Mouse (Mus musculus): Measurements from ENCODE around the gene Ak7.

The Ak7 gene

DNA sequence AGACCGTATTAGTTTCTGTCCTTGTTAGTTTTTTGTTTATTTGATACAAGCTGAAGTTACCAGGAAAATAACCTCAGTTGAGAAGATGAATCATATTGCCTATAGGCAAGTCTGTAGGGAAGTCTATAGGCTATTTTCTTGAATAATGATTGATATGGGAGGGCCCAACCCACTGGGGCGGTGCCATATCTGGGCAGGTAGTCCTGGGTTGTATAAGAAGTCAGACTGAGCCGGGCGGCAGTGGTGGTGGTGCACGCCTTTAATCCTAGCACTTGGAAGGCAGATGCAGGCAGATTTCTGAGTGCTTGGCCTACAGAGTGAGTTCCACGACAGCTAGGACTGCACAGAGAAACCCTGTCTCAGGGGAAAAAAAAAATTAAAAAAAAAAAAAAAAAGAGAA, 84.1 kb downstream of the Ak7 start:
- DNase-seq = no peak

DNA sequence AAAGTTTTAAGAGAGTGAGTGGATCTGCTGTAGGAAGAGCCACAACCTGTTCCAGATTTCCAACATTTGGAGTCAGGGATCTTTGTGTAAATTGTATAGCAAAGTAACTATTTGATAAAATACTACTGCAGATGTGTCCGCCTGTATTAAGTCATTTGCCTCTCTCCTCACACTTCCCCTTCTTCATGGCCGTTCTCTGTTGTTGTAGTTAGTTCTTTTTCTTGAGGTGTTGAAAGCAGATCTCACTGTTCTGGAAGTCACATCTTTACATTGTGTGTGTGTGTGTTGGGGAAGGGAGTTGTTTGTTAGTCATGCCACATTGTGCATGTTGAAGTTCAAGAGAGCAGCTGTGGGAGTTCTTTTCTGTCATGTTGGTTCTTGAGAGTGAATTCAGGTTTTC, 89.1 kb downstream of the Ak7 start:
- DNase-seq = no peak

GRCm38 (mm10) chr12:105798001-105798400, 92.2 kb downstream of the Ak7 start:
- DNase-seq = no peak

GRCm38 (mm10) chr12:105805790-105806189, 100.0 kb downstream of the Ak7 start:
- no peak for DNase-seq

DNA sequence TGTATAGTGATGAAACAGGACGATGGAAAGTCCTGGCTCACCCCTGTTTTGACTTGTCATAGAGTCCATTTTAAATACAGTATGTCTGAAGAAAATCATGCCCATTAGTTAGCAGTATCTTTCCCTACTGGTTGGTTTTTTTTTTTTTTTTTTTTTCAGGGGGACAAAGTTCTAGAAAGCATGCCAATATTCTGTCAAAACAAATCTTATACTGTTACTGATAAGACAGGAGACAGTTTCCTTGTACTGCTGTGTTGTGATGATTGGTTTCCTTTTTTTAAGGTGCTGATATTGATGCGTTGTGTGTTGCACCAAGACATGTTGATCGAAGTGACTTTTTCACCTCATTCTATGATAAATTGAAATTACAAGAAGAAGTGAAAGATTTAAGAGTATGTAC, 100.4 kb downstream of the Ak7 start:
- no peak for DNase-seq

GRCm38 (mm10) chr12:105807416-105807815, 101.6 kb downstream of the Ak7 start:
- no peak for DNase-seq

- no peak for DNase-seq
These were observed 103.2 kb downstream of the Ak7 start for GRCm38 (mm10) chr12:105808945-105809344.

DNA sequence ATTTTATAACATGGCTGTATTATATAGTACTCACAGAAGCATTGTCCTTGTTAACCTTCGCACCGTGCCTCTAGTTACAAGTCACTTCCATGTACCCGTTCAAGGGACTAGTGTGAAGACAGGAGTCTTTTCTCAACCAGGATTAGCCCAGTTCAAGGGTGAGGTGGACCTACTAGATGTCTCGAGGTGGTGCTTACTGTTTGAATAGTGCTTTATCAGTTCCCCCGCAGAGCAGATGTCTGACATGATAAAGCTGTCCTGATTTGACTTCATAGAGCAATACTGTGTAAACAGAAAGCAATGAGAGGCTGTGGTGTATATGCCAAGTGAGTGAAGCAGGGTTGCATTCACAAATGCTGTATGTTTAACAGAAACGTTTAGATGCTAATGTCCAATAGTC, 104.8 kb downstream of the Ak7 start:
- no peak for DNase-seq

DNA sequence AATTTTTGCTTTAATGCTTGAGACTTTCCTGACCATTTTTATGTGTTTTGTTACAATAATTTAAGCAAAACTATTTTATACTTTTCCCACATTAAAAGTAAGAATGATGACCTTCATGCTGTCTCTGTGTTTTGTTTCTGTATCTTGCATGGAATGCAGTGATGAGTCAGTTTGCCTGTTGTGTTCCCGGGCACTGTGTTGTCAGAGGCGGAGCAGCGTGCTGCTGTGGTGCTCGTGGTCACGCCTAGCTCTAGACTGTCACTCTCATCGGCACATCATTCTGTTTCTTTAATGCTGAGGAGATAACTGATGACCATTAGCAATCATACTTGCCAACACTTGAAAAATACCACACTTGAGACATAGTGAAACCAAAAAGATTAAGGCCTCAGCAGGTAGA, 108.2 kb downstream of the Ak7 start:
- DNase-seq = no peak

- no peak for DNase-seq
These were observed 117.7 kb downstream of the Ak7 start for GRCm38 (mm10) chr12:105823472-105823871.

- no peak for DNase-seq
These were observed 119.0 kb downstream of the Ak7 start for GRCm38 (mm10) chr12:105824743-105825142.

DNA sequence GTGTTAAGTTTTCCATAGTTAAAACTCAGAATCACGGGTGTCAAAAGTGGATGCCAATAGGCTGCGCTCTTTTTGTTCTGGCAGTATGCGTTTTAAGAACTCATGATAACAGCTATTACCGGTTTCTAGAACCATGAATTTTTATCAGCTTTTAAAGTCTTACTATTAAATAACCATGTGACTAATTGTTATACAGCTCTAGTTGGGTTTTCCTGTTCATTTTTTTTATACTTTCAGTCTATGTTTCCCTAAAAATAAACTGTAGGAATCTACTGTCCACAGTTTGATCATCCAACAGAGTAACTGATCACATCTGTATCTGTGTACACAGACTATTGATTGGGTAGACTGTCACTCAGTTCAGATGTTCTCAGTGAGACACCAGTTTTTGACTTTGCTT, 119.5 kb downstream of the Ak7 start:
- no peak for DNase-seq

All from thymus, postnatal 25 days (tissue).